Mouse (Mus musculus): ENCODE data around the gene Hmgn5.

The Hmgn5 gene

GRCm38 (mm10) chrX:109013283-109013682 lies at the start of gene Hmgn5:
Hmgn5 (minus strand) TSS chrX:109013404.
- peak; percentile 95 for DNase-seq

- no peak for DNase-seq
Observed at GRCm38 (mm10) chrX:109047773-109048172, 34.6 kb upstream of the Hmgn5 start.

GRCm38 (mm10) chrX:109026224-109026623 lies 13.0 kb upstream of the Hmgn5 start:
- DNase-seq, result no peak

GRCm38 (mm10) chrX:109020858-109021257 lies 7.7 kb upstream of the Hmgn5 start:
- DNase-seq, result no peak

GRCm38 (mm10) chrX:109014166-109014565 lies 962 bp upstream of the Hmgn5 start:
- DNase-seq, result peak in 1 of 2 experiments; percentile 0

GRCm38 (mm10) chrX:109013686-109014085 lies 482 bp upstream of the Hmgn5 start:
- peak; percentile 60 to 62 for DNase-seq

GRCm38 (mm10) chrX:109012371-109013031 lies 703 bp downstream of the Hmgn5 start:
- DNase-seq, result peak; percentile 58 to 65

GRCm38 (mm10) chrX:109011611-109012185 lies 1.5 kb downstream of the Hmgn5 start:
- DNase-seq, result peak; percentile 2

- no peak for DNase-seq
Observed at GRCm38 (mm10) chrX:109001277-109001676, 11.9 kb downstream of the Hmgn5 start.

Measured in cerebellum, postnatal 14 days (tissue).